Mouse (Mus musculus) kidney, embryonic 14.5 days (tissue): Measurements from ENCODE around the gene Pla2g4e. TPM values are rescaled to one million over a fixed set of nuclear protein-coding genes. Genes with fewer than 3 reads are reported as not detected.
"Not testable (repeated sequence)": the region's sequence is repeated elsewhere in the genome, so short reads cannot be mapped to it uniquely, and the experiment has no call there.

Experiments used
- ATAC-seq: fragments of 200-750 bp; cut with Nextera tagmentation; 2 replicates; pipeline ENCODE4 v1.8.0; 2017; ENCODE audit warnings: moderate number of reproducible peaks, mild to moderate bottlenecking, moderate TSS enrichment, moderate library complexity; ENCODE audit not compliant: low FRiP score, low TSS enrichment
- H3K27ac ChIP-seq: fragments of 300-500 bp; sonication (generic); 2 replicates; pipeline ENCODE4 v1.5.1; 2014; ENCODE audit warnings: low read depth, mild to moderate bottlenecking, low read length, moderate library complexity, mixed read lengths
- H3K27me3 ChIP-seq: fragments of 300-500 bp; sonication (generic); 2 replicates; pipeline ENCODE4 v1.6.1; 2014; ENCODE audit warnings: mild to moderate bottlenecking, low read length; ENCODE audit not compliant: control insufficient read depth, insufficient read depth
- H3K36me3 ChIP-seq: fragments of 300-500 bp; sonication (generic); 2 replicates; pipeline ENCODE4 v1.6.1; 2014; ENCODE audit warnings: low read length, mixed read lengths; ENCODE audit not compliant: control insufficient read depth, insufficient read depth
- H3K4me1 ChIP-seq: fragments of 300-500 bp; sonication (generic); 2 replicates; pipeline ENCODE4 v1.6.1; 2014; ENCODE audit warnings: low read length, mixed read lengths; ENCODE audit not compliant: control insufficient read depth, insufficient read depth
- H3K4me2 ChIP-seq: fragments of 300-500 bp; sonication (generic); replicated peaks from 2 replicates; pipeline ENCODE4 v1.6.1; 2014; ENCODE audit warnings: low read depth, mild to moderate bottlenecking, low read length
- H3K4me3 ChIP-seq: fragments of 300-500 bp; sonication (generic); 2 replicates; pipeline ENCODE4 v1.5.1; 2014; ENCODE audit warnings: mild to moderate bottlenecking, low read length
- H3K9ac ChIP-seq: fragments of 300-500 bp; sonication (generic); 2 replicates; pipeline ENCODE4 v1.6.1; 2014; ENCODE audit warnings: low read depth, mild to moderate bottlenecking, low read length, moderate library complexity
- H3K9me3 ChIP-seq: fragments of 300-500 bp; sonication (generic); 2 replicates; pipeline ENCODE4 v1.6.1; 2016; ENCODE audit warnings: low read length; ENCODE audit not compliant: control insufficient read depth
- WGBS: fragments of 180-500 bp; shearing (Covaris S2); extraction: QIAGEN DNeasy Blood & Tissue Kit; methylation state at CpG from one replicate; pipeline ENCODE4 v1.1.7; 2014; 5-methylcytosine and 5-hydroxymethylcytosine counted together
- polyA plus RNA-seq: library from polyadenylated mRNA; unstranded; fragments of >200 nt; fragmentation: Nextera tagmentation; extraction: Ambion mirVana; gene quantifications from 2 replicates; pipeline ENCODE4 v1.2.1, GENCODE M21; 2014

The Pla2g4e gene
- polyA plus RNA-seq, 1 experiment from 2014 or later, result not detected

- peak; percentile 46; the same call in 1 of the 2 replicates for ATAC-seq
- Histone ChIP-seq H3K27ac (no peak overlapping the region), H3K9me3 (no peaks in the 10 kb centered on the region), H3K4me2 (peak overlapping the region; percentile 70), H3K27me3 (peaks cover 9% of the 10 kb centered on the region; the same call in 1 of the 2 replicates), H3K4me1 (no peaks in the 10 kb centered on the region; the same call in 1 of the 2 replicates), H3K4me3 (peak overlapping the region; percentile 39), H3K9ac (peak overlapping the region; percentile 48), H3K36me3 (no peaks in the 10 kb centered on the region)
- WGBS, result 10% methylated on average over 9 of the region's 9 CpGs
Observed at GRCm38 (mm10) chr2:120245421-120246016, 384 bp upstream of the Pla2g4e start.

- no peak overlapping the region for H3K27ac ChIP-seq
- H3K4me1 ChIP-seq, result no peaks in the 10 kb centered on the region; the same call in 1 of the 2 replicates
- no peak overlapping the region for H3K4me2 ChIP-seq
- WGBS, result 91% methylated on average over 2 of the region's 2 CpGs
- H3K9ac ChIP-seq, result no peak overlapping the region
- no peaks in the 10 kb centered on the region for H3K36me3 ChIP-seq
- no peak overlapping the region for H3K4me3 ChIP-seq
- ATAC-seq, result no peak
- H3K9me3 ChIP-seq, result no peaks in the 10 kb centered on the region
- peaks cover 9% of the 10 kb centered on the region; the same call in 1 of the 2 replicates for H3K27me3 ChIP-seq
Observed at GRCm38 (mm10) chr2:120243995-120244394, 1.1 kb downstream of the Pla2g4e start.

GRCm38 (mm10) chr2:120242791-120243467 lies 2.2 kb downstream of the Pla2g4e start:
- 77% methylated on average over 5 of the region's 5 CpGs for WGBS
- no peaks in the 10 kb centered on the region for H3K9me3 ChIP-seq
- H3K9ac ChIP-seq, result no peak overlapping the region
- H3K4me2 ChIP-seq, result no peak overlapping the region
- H3K27ac ChIP-seq, result no peak overlapping the region
- no peak for ATAC-seq
- no peaks in the 10 kb centered on the region for H3K36me3 ChIP-seq
- no peaks in the 10 kb centered on the region; the same call in 1 of the 2 replicates for H3K4me1 ChIP-seq
- H3K4me3 ChIP-seq, result no peak overlapping the region
- H3K27me3 ChIP-seq, result peaks cover 9% of the 10 kb centered on the region; the same call in 1 of the 2 replicates

GRCm38 (mm10) chr2:120238733-120239132 lies 6.4 kb downstream of the Pla2g4e start:
- H3K9ac ChIP-seq, H3K27me3 ChIP-seq, H3K36me3 ChIP-seq, H3K4me2 ChIP-seq, H3K4me3 ChIP-seq, H3K27ac ChIP-seq, ATAC-seq, H3K9me3 ChIP-seq, H3K4me1 ChIP-seq: not testable (repeated sequence)
- 87% methylated on average over 8 of the region's 9 CpGs for WGBS

GRCm38 (mm10) chr2:120237784-120238183 lies 7.4 kb downstream of the Pla2g4e start:
- no peak for ATAC-seq
- Histone ChIP-seq H3K27ac (no peak overlapping the region), H3K9me3 (no peaks in the 10 kb centered on the region), H3K4me1 (no peaks in the 10 kb centered on the region), H3K9ac (no peak overlapping the region), H3K36me3 (no peaks in the 10 kb centered on the region), H3K4me3 (no peak overlapping the region), H3K4me2 (no peak overlapping the region), H3K27me3 (peaks cover under 1% of the 10 kb centered on the region; the same call in 1 of the 2 replicates)
- WGBS, result 73% methylated on average over 5 of the region's 5 CpGs

- no peak for ATAC-seq
- WGBS, result 88% methylated on average over 3 of the region's 3 CpGs
- Histone ChIP-seq H3K4me1 (no peaks in the 10 kb centered on the region), H3K4me3 (no peak overlapping the region), H3K9ac (no peak overlapping the region), H3K27me3 (no peaks in the 10 kb centered on the region), H3K4me2 (no peak overlapping the region), H3K36me3 (no peaks in the 10 kb centered on the region), H3K27ac (no peak overlapping the region), H3K9me3 (no peaks in the 10 kb centered on the region)
Observed at GRCm38 (mm10) chr2:120235947-120236640, 9.0 kb downstream of the Pla2g4e start.

- Histone ChIP-seq H3K27me3 (no peaks in the 10 kb centered on the region), H3K9ac (no peak overlapping the region), H3K9me3 (no peaks in the 10 kb centered on the region), H3K4me1 (no peaks in the 10 kb centered on the region), H3K36me3 (no peaks in the 10 kb centered on the region), H3K4me2 (no peak overlapping the region), H3K4me3 (no peak overlapping the region), H3K27ac (no peak overlapping the region)
- WGBS, result 64% methylated on average over 3 of the region's 3 CpGs
- ATAC-seq, result no peak
Observed at GRCm38 (mm10) chr2:120235381-120235780, 9.8 kb downstream of the Pla2g4e start.

- no peaks in the 10 kb centered on the region for H3K36me3 ChIP-seq
- no peaks in the 10 kb centered on the region for H3K4me1 ChIP-seq
- no peak overlapping the region for H3K27ac ChIP-seq
- no peaks in the 10 kb centered on the region for H3K9me3 ChIP-seq
- no peak overlapping the region for H3K4me3 ChIP-seq
- WGBS, result 61% methylated on average over 3 of the region's 3 CpGs
- H3K4me2 ChIP-seq, result no peak overlapping the region
- H3K27me3 ChIP-seq, result no peaks in the 10 kb centered on the region
- no peak for ATAC-seq
- H3K9ac ChIP-seq, result no peak overlapping the region
Observed at GRCm38 (mm10) chr2:120231642-120232041, 13.5 kb downstream of the Pla2g4e start.

- no peak overlapping the region for H3K9ac ChIP-seq
- no peak overlapping the region for H3K4me3 ChIP-seq
- no peaks in the 10 kb centered on the region for H3K36me3 ChIP-seq
- ATAC-seq, result no peak
- no peak overlapping the region for H3K4me2 ChIP-seq
- no peaks in the 10 kb centered on the region for H3K4me1 ChIP-seq
- H3K27me3 ChIP-seq, result no peaks in the 10 kb centered on the region
- WGBS, result 94% methylated on average over 5 of the region's 5 CpGs
- no peak overlapping the region for H3K27ac ChIP-seq
- no peaks in the 10 kb centered on the region for H3K9me3 ChIP-seq
Observed at GRCm38 (mm10) chr2:120214600-120214999, 30.5 kb downstream of the Pla2g4e start.
